Mouse (Mus musculus) MEL (cell line): ENCODE results near the gene Hps4. TPM values are rescaled to one million over a fixed set of nuclear protein-coding genes. Genes with fewer than 3 reads are reported as not detected.
A peak's percentile ranks its signal among the peaks of the same experiment; 100 is the strongest.

Experiments
- DNase-seq: peaks from one replicate; pipeline ENCODE4 v3.0.0; 2011; ENCODE audit warnings: low read depth, low spot score
- H3K27ac ChIP-seq: 2 replicates; pipeline ENCODE4 v1.5.1; 2012; ENCODE audit warnings: low read depth, mild to moderate bottlenecking, control low read depth, low read length, moderate library complexity; ENCODE audit not compliant: control insufficient read depth
- H3K27me3 ChIP-seq, 2 experiments: fragments of 150-350 bp in 1 of 2; sonication (generic) in 1 of 2; 2 replicates each; pipeline ENCODE4 v1.6.1; 2012; ENCODE audit warnings: low read length in 2 of 2, mild to moderate bottlenecking in 2 of 2, improper control_type of control experiment in 1 of 2, moderate library complexity in 1 of 2; ENCODE audit not compliant: insufficient read depth in 2 of 2, control insufficient read depth in 1 of 2
- H3K36me3 ChIP-seq, 2 experiments: 2 replicates each; pipeline ENCODE4 v1.6.1; 2012 to 2014; ENCODE audit warnings: low read length in 2 of 2, improper control_type of control experiment in 1 of 2, inconsistent platforms in 1 of 2, mild to moderate bottlenecking in 1 of 2; ENCODE audit not compliant: insufficient read depth in 2 of 2, control insufficient read depth in 1 of 2
- H3K4me1 ChIP-seq, 2 experiments: fragments of 150-350 bp in 1 of 2; sonication (generic) in 1 of 2; 2 replicates each; pipeline ENCODE4 v1.6.1; 2012; ENCODE audit warnings: low read length in 2 of 2, improper control_type of control experiment in 1 of 2, mild to moderate bottlenecking in 1 of 2; ENCODE audit not compliant: insufficient read depth in 2 of 2, control insufficient read depth in 1 of 2
- H3K4me3 ChIP-seq, 2 experiments: fragments of 150-350 bp in 1 of 2; sonication (generic) in 1 of 2; 2 replicates each; pipeline ENCODE4 v1.5.1; 2012; ENCODE audit warnings: low read depth in 2 of 2, low read length in 2 of 2, mild to moderate bottlenecking in 2 of 2, moderate library complexity in 2 of 2, control low read depth in 1 of 2, improper control_type of control experiment in 1 of 2; ENCODE audit not compliant: control insufficient read depth in 1 of 2, insufficient read depth in 1 of 2
- H3K79me2 ChIP-seq: 2 replicates; pipeline ENCODE4 v1.6.1; 2012; ENCODE audit warnings: mild to moderate bottlenecking, low read length, moderate library complexity; ENCODE audit not compliant: control insufficient read depth, poor library complexity, insufficient read depth
- H3K9ac ChIP-seq: 2 replicates; pipeline ENCODE4 v1.6.1; 2012; ENCODE audit warnings: low read depth, mild to moderate bottlenecking, control low read depth, low read length, moderate library complexity; ENCODE audit not compliant: control insufficient read depth, poor library complexity, severe bottlenecking
- H3K9me3 ChIP-seq: fragments of 150-350 bp; sonication (generic); replicated peaks from 2 replicates; pipeline ENCODE4 v1.6.1; 2012; ENCODE audit warnings: mild to moderate bottlenecking, low read length, improper control_type of control experiment, moderate library complexity; ENCODE audit not compliant: insufficient read depth
- BHLHE40 ChIP-seq: IDR thresholded peaks from 2 replicates; pipeline ENCODE4 v1.6.1; 2012; ENCODE audit warnings: low read depth, mild to moderate bottlenecking, inconsistent platforms, low read length, improper control_type of control experiment, borderline replicate concordance
- CHD1 ChIP-seq: IDR thresholded peaks from 2 replicates; pipeline ENCODE4 v1.6.1; 2012; ENCODE audit warnings: low read depth, mild to moderate bottlenecking, inconsistent platforms, low read length, improper control_type of control experiment
- CHD2 ChIP-seq: IDR thresholded peaks from 2 replicates; pipeline ENCODE4 v1.6.1; 2011; ENCODE audit warnings: low read length, improper control_type of control experiment
- CTCF ChIP-seq, 3 experiments: IDR thresholded peaks in 2 of 3; conservative IDR thresholded peaks in 1 of 3; 2 replicates each; pipeline ENCODE4 v1.5.1; 2011 to 2012; ENCODE audit warnings: low read length in 3 of 3, low read depth in 2 of 3, mild to moderate bottlenecking in 2 of 3, improper control_type of control experiment in 1 of 3, inconsistent platforms in 1 of 3, mixed read lengths in 1 of 3, moderate library complexity in 1 of 3; ENCODE audit not compliant: control insufficient read depth in 1 of 3, insufficient read depth in 1 of 3, poor library complexity in 1 of 3, severe bottlenecking in 1 of 3
- GABPA ChIP-seq: IDR thresholded peaks from 2 replicates; pipeline ENCODE4 v1.6.1; 2012; ENCODE audit warnings: low read depth, mild to moderate bottlenecking, inconsistent platforms, low read length, improper control_type of control experiment, moderate library complexity
- KAT2A ChIP-seq: conservative IDR thresholded peaks from 2 replicates; pipeline ENCODE4 v1.6.1; 2012; ENCODE audit warnings: low read depth, low read length, improper control_type of control experiment, inconsistent platforms
- MAFK ChIP-seq: IDR thresholded peaks from 2 replicates; pipeline ENCODE4 v1.6.1; 2011; ENCODE audit warnings: low read depth, mild to moderate bottlenecking, low read length, improper control_type of control experiment, borderline replicate concordance
- MAX ChIP-seq: IDR thresholded peaks from 2 replicates; pipeline ENCODE4 v1.6.1; 2011; ENCODE audit warnings: low read length, improper control_type of control experiment
- MAZ ChIP-seq: IDR thresholded peaks from 2 replicates; pipeline ENCODE4 v1.6.1; 2012; ENCODE audit warnings: low read depth, mild to moderate bottlenecking, inconsistent platforms, low read length, improper control_type of control experiment
- MYB ChIP-seq: IDR thresholded peaks from 2 replicates; pipeline ENCODE4 v1.6.1; 2011; ENCODE audit warnings: mild to moderate bottlenecking, low read depth, low read length, improper control_type of control experiment
- MYC ChIP-seq: IDR thresholded peaks from 2 replicates; pipeline ENCODE4 v1.6.1; 2011; ENCODE audit warnings: low read depth, mild to moderate bottlenecking, low read length, improper control_type of control experiment, moderate library complexity
- POLR2AphosphoS2 ChIP-seq: IDR thresholded peaks from 2 replicates; pipeline ENCODE4 v1.6.1; 2011; ENCODE audit warnings: low read length, improper control_type of control experiment
- POLR2AphosphoS5 ChIP-seq: IDR thresholded peaks from 2 replicates; pipeline ENCODE4 v1.6.1; 2012; ENCODE audit warnings: low read depth, borderline replicate concordance, mild to moderate bottlenecking, inconsistent platforms, low read length, moderate library complexity, mixed read lengths
- SMC3 ChIP-seq: IDR thresholded peaks from 2 replicates; pipeline ENCODE4 v1.6.1; 2011; ENCODE audit warnings: low read depth, low read length, improper control_type of control experiment
- TAL1 ChIP-seq: IDR thresholded peaks from 2 replicates; pipeline ENCODE4 v1.6.1; 2012; ENCODE audit warnings: mild to moderate bottlenecking, inconsistent platforms, low read length, moderate library complexity, mixed read lengths
- TCF12 ChIP-seq: IDR thresholded peaks from 2 replicates; pipeline ENCODE4 v1.6.1; 2014; ENCODE audit warnings: low read depth, mild to moderate bottlenecking, inconsistent platforms, low read length, improper control_type of control experiment, moderate library complexity
- USF1 ChIP-seq: IDR thresholded peaks from 2 replicates; pipeline ENCODE4 v1.6.1; 2014; ENCODE audit warnings: low read depth, mild to moderate bottlenecking, inconsistent platforms, low read length, improper control_type of control experiment, moderate library complexity
- USF2 ChIP-seq, 2 experiments: IDR thresholded peaks; 2 replicates each; pipeline ENCODE4 v1.6.1; 2011 to 2012; ENCODE audit warnings: improper control_type of control experiment in 2 of 2, low read length in 2 of 2, borderline replicate concordance in 1 of 2, inconsistent platforms in 1 of 2, low read depth in 1 of 2, mild to moderate bottlenecking in 1 of 2; ENCODE audit not compliant: insufficient read depth in 1 of 2
- ZKSCAN1 ChIP-seq: IDR thresholded peaks from 2 replicates; pipeline ENCODE4 v1.6.1; 2012; ENCODE audit warnings: low read depth, mild to moderate bottlenecking, inconsistent platforms, low read length, improper control_type of control experiment, moderate library complexity
- polyA plus RNA-seq, 2 experiments: library from polyadenylated mRNA; stranded (reverse) in 1 of 2; unstranded in 1 of 2; fragments of >175 nt in 1 of 2; fragments of >200 nt in 1 of 2; gene quantifications; 2 replicates each; pipeline versions ENCODE4 v1.2.1 to v1.2.4; 2012; ENCODE audit warnings: low replicate concordance in 2 of 2, low read depth in 1 of 2; ENCODE audit not compliant: insufficient read length in 2 of 2, insufficient read depth in 1 of 2, missing spikeins in 1 of 2
- total RNA-seq: library from RNA; depleted of rRNA; stranded (reverse); fragments of 300-350 nt; gene quantifications from 2 replicates; pipeline ENCODE4 v1.2.3, GENCODE M21; 2012

The Hps4 gene
- total and polyA plus RNA-seq, 3 experiments = 37.1 to 41.7 TPM; not detected in 1

- no peak overlapping the region for H3K9ac ChIP-seq
These were observed 17.2 kb downstream of the Hps4 start for GRCm38 (mm10) chr5:112360077-112360476.

GRCm38 (mm10) chr5:112364184-112364797, 21.4 kb downstream of the Hps4 start:
- 0 out of 4 replicates have a peak, but pooled peaks cover 0 to 3% of the 10 kb centered on the region in 2 experiments for H3K4me1 ChIP-seq
- no peak for DNase-seq

More at GRCm38 (mm10) chr5:112360077-112360476, 17.2 kb downstream of the Hps4 start:
- Histone ChIP-seq H3K36me3 (peaks cover 2 to 3% of the 10 kb centered on the region in 2 experiments; a peak in 3 of 4 replicates), H3K4me1 (0 out of 4 replicates have a peak, but pooled peaks cover 0 to 5% of the 10 kb centered on the region in 2 experiments), H3K4me3 (no peak overlapping the region)
- TF ChIP-seq POLR2AphosphoS2 = no peak
- TF ChIP-seq CHD1 = no peak
- TF ChIP-seq MAX = no peak
- no peak for TF ChIP-seq CTCF (IDR thresholded peaks at IDR 0.05 in 2 of 3, conservative IDR thresholded peaks at IDR 0.05 in 1 of 3; ENCODE audit: control insufficient read depth in 1 of 3, insufficient read depth in 1 of 3, low read depth in 2 of 3, low read length in 3 of 3, poor library complexity in 1 of 3, severe bottlenecking in 1 of 3)
- no peak for TF ChIP-seq USF2 (IDR thresholded peaks at IDR 0.05; ENCODE audit: borderline replicate concordance in 1 of 2, insufficient read depth in 1 of 2, low read depth in 1 of 2, low read length in 2 of 2)
- TF ChIP-seq MYB = no peak
- TF ChIP-seq USF1 = no peak
- no peak for TF ChIP-seq KAT2A
- no peak for TF ChIP-seq MAZ
- TF ChIP-seq POLR2AphosphoS5 = no peak
- TF ChIP-seq BHLHE40 = no peak
- TF ChIP-seq GABPA = no peak
- no peak for TF ChIP-seq SMC3
- no peak for TF ChIP-seq CHD2
- TF ChIP-seq MAFK = no peak
- TF ChIP-seq, all 39 proteins: peak for 0
- 0 out of 2 replicates have a peak overlapping the region, but pooled peaks have one; percentile 5 for H3K27ac ChIP-seq
- H3K79me2 ChIP-seq = no peaks in the 10 kb centered on the region
- H3K27me3 ChIP-seq = no peaks in the 10 kb centered on the region
- no peak for DNase-seq
- H3K9me3 ChIP-seq = no peaks in the 10 kb centered on the region

More at GRCm38 (mm10) chr5:112364184-112364797, 21.4 kb downstream of the Hps4 start:
- H3K27me3 ChIP-seq = no peaks in the 10 kb centered on the region
- H3K79me2 ChIP-seq = no peaks in the 10 kb centered on the region
- H3K27ac ChIP-seq = no peak overlapping the region
- no peak overlapping the region for H3K4me3 ChIP-seq
- no peaks in the 10 kb centered on the region for H3K9me3 ChIP-seq
- TF ChIP-seq TCF12 = no peak
- TF ChIP-seq CHD1 = no peak
- no peak for TF ChIP-seq MYC
- no peak for TF ChIP-seq TAL1
- no peak for TF ChIP-seq USF1
- no peak for TF ChIP-seq CTCF (IDR thresholded peaks at IDR 0.05 in 2 of 3, conservative IDR thresholded peaks at IDR 0.05 in 1 of 3; ENCODE audit: control insufficient read depth in 1 of 3, insufficient read depth in 1 of 3, low read depth in 2 of 3, low read length in 3 of 3, poor library complexity in 1 of 3, severe bottlenecking in 1 of 3)
- no peak for TF ChIP-seq ZKSCAN1
- TF ChIP-seq SMC3 = no peak
- no peak overlapping the region for H3K9ac ChIP-seq
- H3K36me3 ChIP-seq = peaks cover under 1 to 2% of the 10 kb centered on the region in 2 experiments; a peak in 3 of 4 replicates
